Mouse (Mus musculus) liver, postnatal 0 days (tissue): ENCODE results near the gene Rai1. TPM values are rescaled to one million over a fixed set of nuclear protein-coding genes. Genes with fewer than 3 reads are reported as not detected.

ENCODE experiments used
- ATAC-seq: fragments of 200-750 bp; cut with Nextera tagmentation; 2 replicates; pipeline ENCODE4 v1.8.0; 2017; ENCODE audit warnings: mild to moderate bottlenecking, moderate library complexity
- DNase-seq: peaks from one replicate; pipeline ENCODE4 v3.0.0-alpha.2; 2016
- H3K27ac ChIP-seq: fragments of 300-500 bp; sonication (generic); 2 replicates; pipeline ENCODE4 v1.5.1; 2014; ENCODE audit warnings: antibody characterized with exemption, moderate library complexity, mild to moderate bottlenecking, low read depth
- H3K27me3 ChIP-seq: fragments of 300-500 bp; sonication (generic); 2 replicates; pipeline ENCODE4 v1.6.1; 2014; ENCODE audit warnings: low read length, control low read depth, mixed read lengths; ENCODE audit not compliant: insufficient read depth
- H3K36me3 ChIP-seq: fragments of 300-500 bp; sonication (generic); replicated peaks from 2 replicates; pipeline ENCODE4 v1.6.1; 2014; ENCODE audit warnings: mild to moderate bottlenecking, control low read depth, low read length, moderate library complexity, mixed read lengths; ENCODE audit not compliant: insufficient read depth
- H3K4me1 ChIP-seq: fragments of 300-500 bp; sonication (generic); 2 replicates; pipeline ENCODE4 v1.6.1; 2014; ENCODE audit warnings: antibody characterized with exemption, mild to moderate bottlenecking, control low read depth; ENCODE audit not compliant: insufficient read depth
- H3K4me2 ChIP-seq: fragments of 300-500 bp; sonication (generic); 2 replicates; pipeline ENCODE4 v1.6.1; 2014; ENCODE audit warnings: low read depth, mild to moderate bottlenecking, low read length, moderate library complexity, mixed read lengths
- H3K4me3 ChIP-seq: fragments of 300-500 bp; sonication (generic); 2 replicates; pipeline ENCODE4 v1.5.1; 2014; ENCODE audit warnings: low read depth, low read length
- H3K9ac ChIP-seq: fragments of 300-500 bp; sonication (generic); replicated peaks from 2 replicates; pipeline ENCODE4 v1.6.1; 2014; ENCODE audit warnings: mild to moderate bottlenecking, moderate library complexity
- H3K9me3 ChIP-seq: fragments of 300-500 bp; sonication (generic); 2 replicates; pipeline ENCODE4 v1.6.1; 2016; ENCODE audit warnings: mild to moderate bottlenecking, control low read depth, low read length, mixed read lengths
- CTCF ChIP-seq: sonication (generic); IDR thresholded peaks from 2 replicates; pipeline ENCODE4 v1.5.1; 2016; ENCODE audit warnings: antibody characterized with exemption, low read depth
- EP300 ChIP-seq: IDR thresholded peaks from 2 replicates; pipeline ENCODE4 v1.6.1; 2016; ENCODE audit warnings: antibody characterized with exemption, low read depth, mild to moderate bottlenecking
- WGBS: fragments of 180-500 bp; shearing (Covaris S2); extraction: QIAGEN DNeasy Blood & Tissue Kit; methylation state at CpG from one replicate; pipeline ENCODE4 v1.1.7; 2014; ENCODE audit not compliant: insufficient replicate concordance; 5-methylcytosine and 5-hydroxymethylcytosine counted together
- polyA plus RNA-seq: library from polyadenylated mRNA; unstranded; fragments of >200 nt; fragmentation: Nextera tagmentation; extraction: Ambion mirVana; gene quantifications from 2 replicates; pipeline ENCODE4 v1.2.1, GENCODE M21; 2015

Rai1 gene
- polyA plus RNA-seq, 1 experiment from 2014 or later, result 4.4 TPM

DNA sequence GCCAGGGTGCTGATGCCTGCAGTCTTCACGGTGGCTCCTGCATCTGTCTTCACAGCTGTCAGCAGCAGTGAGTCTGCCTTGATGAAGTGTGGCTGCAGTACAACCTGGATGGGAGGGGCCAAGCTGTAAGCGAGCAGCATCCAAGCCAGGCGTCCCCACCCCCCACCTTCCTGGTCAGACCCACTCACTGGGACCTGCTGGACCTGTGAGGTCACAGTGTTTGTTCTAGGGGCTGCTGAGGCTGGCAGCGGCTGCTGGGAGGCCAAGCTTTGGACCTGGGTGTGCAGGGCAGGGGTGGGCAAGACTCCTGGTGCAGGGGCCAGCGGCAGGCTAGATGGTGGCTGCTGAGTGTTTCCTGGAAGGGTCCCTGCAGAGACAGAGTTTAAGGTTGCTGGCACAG, 101.4 kb downstream of the Rai1 start:
- TF ChIP-seq EP300 (no peak), CTCF (no peak)
- Histone ChIP-seq H3K9me3 (no peaks in the 10 kb centered on the region), H3K27ac (no peak overlapping the region), H3K4me1 (peaks cover 54% of the 10 kb centered on the region), H3K36me3 (peaks cover 59% of the 10 kb centered on the region), H3K4me3 (no peak overlapping the region), H3K9ac (no peak overlapping the region), H3K27me3 (no peaks in the 10 kb centered on the region), H3K4me2 (no peak overlapping the region)
- DNase-seq (no peak), ATAC-seq (no peak)
- WGBS, result 67% methylated on average over 5 of the region's 5 CpGs

DNA sequence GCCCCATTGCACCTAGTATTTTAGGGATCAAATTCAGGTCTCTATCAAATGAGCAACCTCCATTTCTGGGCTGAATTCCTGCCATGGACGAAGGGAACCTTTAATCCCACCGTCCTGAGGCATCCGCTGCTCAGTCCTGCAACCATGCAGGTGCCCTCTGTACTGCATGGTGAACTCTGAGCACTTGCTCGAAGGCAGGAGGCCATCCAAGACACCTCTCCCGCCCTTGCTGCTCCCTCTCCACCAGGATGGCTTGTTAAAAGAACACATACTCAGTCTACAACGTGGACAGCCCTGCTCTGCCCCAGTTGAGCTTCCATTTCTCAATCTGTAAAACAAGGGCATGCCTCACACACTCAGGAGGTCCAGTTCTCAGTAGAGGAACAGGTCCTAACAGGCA, 103.4 kb downstream of the Rai1 start:
- Histone ChIP-seq H3K27me3 (no peaks in the 10 kb centered on the region), H3K4me2 (peak overlapping the region; percentile 90), H3K27ac (peak overlapping the region; percentile 93), H3K4me1 (peaks cover 70% of the 10 kb centered on the region), H3K36me3 (peaks cover 39% of the 10 kb centered on the region), H3K9me3 (no peaks in the 10 kb centered on the region), H3K4me3 (peak overlapping the region; percentile 56), H3K9ac (peak overlapping the region; percentile 69)
- no peak for DNase-seq
- WGBS, result 54% methylated on average over 6 of the region's 6 CpGs
- no peak for ATAC-seq
- no peak for TF ChIP-seq CTCF
- TF ChIP-seq EP300, result no peak

GRCm38 (mm10) chr11:60208712-60209111, 103.9 kb downstream of the Rai1 start:
- ATAC-seq (no peak), DNase-seq (no peak)
- Histone ChIP-seq H3K27me3 (no peaks in the 10 kb centered on the region), H3K27ac (peak overlapping the region; percentile 93), H3K4me1 (peaks cover 70% of the 10 kb centered on the region), H3K4me3 (peak overlapping the region; percentile 56), H3K4me2 (peak overlapping the region; percentile 90), H3K9ac (peak overlapping the region; percentile 69), H3K9me3 (no peaks in the 10 kb centered on the region), H3K36me3 (peaks cover 34% of the 10 kb centered on the region)
- 28% methylated on average over 4 of the region's 4 CpGs for WGBS
- TF ChIP-seq CTCF, result no peak
- TF ChIP-seq EP300, result no peak

GRCm38 (mm10) chr11:60209217-60209932, 104.6 kb downstream of the Rai1 start:
- H3K9ac ChIP-seq, result peak overlapping the region; percentile 69
- H3K27ac ChIP-seq, result peak overlapping the region; percentile 93
- WGBS, result 22% methylated on average over 7 of the region's 7 CpGs
- H3K4me1 ChIP-seq, result peaks cover 70% of the 10 kb centered on the region
- DNase-seq, result peak; percentile 78
- H3K36me3 ChIP-seq, result peaks cover 27% of the 10 kb centered on the region
- peak overlapping the region; percentile 56 for H3K4me3 ChIP-seq
- no peak for TF ChIP-seq EP300
- TF ChIP-seq CTCF, result no peak
- ATAC-seq, result no peak
- peak overlapping the region; percentile 90 for H3K4me2 ChIP-seq
- no peaks in the 10 kb centered on the region for H3K9me3 ChIP-seq
- H3K27me3 ChIP-seq, result no peaks in the 10 kb centered on the region

GRCm38 (mm10) chr11:60209933-60210249, 105.1 kb downstream of the Rai1 start:
- ATAC-seq (no peak), DNase-seq (no peak)
- peak overlapping the region; percentile 90 for H3K4me2 ChIP-seq
- H3K27ac ChIP-seq, result peak overlapping the region; percentile 93
- peaks cover 70% of the 10 kb centered on the region for H3K4me1 ChIP-seq
- peaks cover 22% of the 10 kb centered on the region for H3K36me3 ChIP-seq
- H3K9ac ChIP-seq, result peak overlapping the region; percentile 69
- no peaks in the 10 kb centered on the region for H3K27me3 ChIP-seq
- 0% methylated on average over 2 of the region's 2 CpGs for WGBS
- no peaks in the 10 kb centered on the region for H3K9me3 ChIP-seq
- peak overlapping the region; percentile 56 for H3K4me3 ChIP-seq
- no peak for TF ChIP-seq EP300
- TF ChIP-seq CTCF, result no peak

DNA sequence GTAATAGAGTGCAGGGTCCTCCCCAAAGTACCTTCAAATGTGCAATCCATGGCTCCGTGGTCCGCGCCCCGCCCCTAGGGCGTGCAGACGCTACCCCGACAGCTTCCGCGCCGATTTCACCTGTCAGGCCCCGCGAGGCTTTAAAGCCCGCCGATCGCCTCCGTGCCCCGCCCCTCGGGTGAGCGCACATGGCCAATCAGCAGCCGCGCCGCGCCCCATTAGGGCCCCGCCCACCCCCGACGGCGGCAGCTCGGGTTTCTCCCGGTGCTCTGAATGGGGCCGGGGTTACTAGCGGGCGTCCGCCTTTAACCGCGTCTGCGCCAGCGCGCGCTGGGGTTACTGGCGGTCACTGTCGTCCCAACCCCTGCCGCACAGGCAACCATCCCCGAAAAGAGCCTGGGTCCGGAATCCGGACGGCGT, 105.5 kb downstream of the Rai1 start:
- no peaks in the 10 kb centered on the region for H3K9me3 ChIP-seq
- DNase-seq (peak; percentile 99), ATAC-seq (peak; percentile 95)
- peak overlapping the region; percentile 93 for H3K27ac ChIP-seq
- no peaks in the 10 kb centered on the region for H3K27me3 ChIP-seq
- TF ChIP-seq EP300 (no peak; the same call in 1 of the 2 replicates), CTCF (no peak)
- H3K4me2 ChIP-seq, result peak overlapping the region; percentile 90
- peak overlapping the region; percentile 56 for H3K4me3 ChIP-seq
- peaks cover 18% of the 10 kb centered on the region for H3K36me3 ChIP-seq
- peak overlapping the region; percentile 69 for H3K9ac ChIP-seq
- under 1% methylated on average over 45 of the region's 47 CpGs for WGBS
- H3K4me1 ChIP-seq, result peaks cover 68% of the 10 kb centered on the region
